Mouse (Mus musculus) liver, embryonic 16.5 days (tissue): ENCODE measurements around the gene Eps8l2. TPM values are rescaled to one million over a fixed set of nuclear protein-coding genes. Genes with fewer than 3 reads are reported as not detected.

Experiments used
- ATAC-seq: fragments of 200-750 bp; cut with Nextera tagmentation; 2 replicates; pipeline ENCODE4 v1.8.0; 2017; ENCODE audit warnings: low read depth, mild to moderate bottlenecking, moderate number of reproducible peaks, moderate library complexity
- H3K27ac ChIP-seq: fragments of 300-500 bp; sonication (generic); 2 replicates; pipeline ENCODE4 v1.5.1; 2014; ENCODE audit warnings: mild to moderate bottlenecking, low read length
- H3K27me3 ChIP-seq: fragments of 300-500 bp; sonication (generic); 2 replicates; pipeline ENCODE4 v1.6.1; 2014; ENCODE audit warnings: low read depth, low read length, mixed read lengths; ENCODE audit not compliant: control insufficient read depth, insufficient read depth
- H3K36me3 ChIP-seq: fragments of 300-500 bp; sonication (generic); 2 replicates; pipeline ENCODE4 v1.6.1; 2014; ENCODE audit warnings: mild to moderate bottlenecking; ENCODE audit not compliant: control insufficient read depth, insufficient read depth
- H3K4me1 ChIP-seq: fragments of 300-500 bp; sonication (generic); 2 replicates; pipeline ENCODE4 v1.6.1; 2014; ENCODE audit warnings: low read depth, low read length, mixed read lengths; ENCODE audit not compliant: control insufficient read depth
- H3K4me2 ChIP-seq: fragments of 300-500 bp; sonication (generic); 2 replicates; pipeline ENCODE4 v1.6.1; 2014; ENCODE audit warnings: low read depth, low read length, mixed read lengths
- H3K4me3 ChIP-seq: fragments of 300-500 bp; sonication (generic); 2 replicates; pipeline ENCODE4 v1.5.1; 2014; ENCODE audit warnings: low read depth, mild to moderate bottlenecking, low read length
- H3K9ac ChIP-seq: fragments of 300-500 bp; sonication (generic); 2 replicates; pipeline ENCODE4 v1.6.1; 2014; ENCODE audit warnings: low read depth, low read length
- H3K9me3 ChIP-seq: fragments of 300-500 bp; sonication (generic); replicated peaks from 2 replicates; pipeline ENCODE4 v1.6.1; 2016; ENCODE audit warnings: low read length; ENCODE audit not compliant: control insufficient read depth
- WGBS: fragments of 180-500 bp; shearing (Covaris S2); extraction: QIAGEN DNeasy Blood & Tissue Kit; methylation state at CpG from one replicate; pipeline ENCODE4 v1.1.7; 2014; ENCODE audit not compliant: insufficient replicate concordance; 5-methylcytosine and 5-hydroxymethylcytosine counted together
- polyA plus RNA-seq: library from polyadenylated mRNA; unstranded; fragments of >200 nt; fragmentation: Nextera tagmentation; extraction: Ambion mirVana; gene quantifications from 2 replicates; pipeline ENCODE4 v1.2.1, GENCODE M21; 2015

Gene Eps8l2
- polyA plus RNA-seq, 1 experiment from 2014 or later, result 34.0 TPM

GRCm38 (mm10) chr7:141408833-141409232 lies 70.2 kb downstream of the Eps8l2 start:
- peak overlapping the region; percentile 32; the same call in 1 of the 2 replicates for H3K9ac ChIP-seq
- H3K4me3 ChIP-seq, result no peak overlapping the region
- peak; percentile 51 for ATAC-seq
- no peak overlapping the region for H3K4me2 ChIP-seq
- H3K9me3 ChIP-seq, result no peaks in the 10 kb centered on the region
- 9% methylated on average over 11 of the region's 11 CpGs for WGBS
- peaks cover 10% of the 10 kb centered on the region for H3K36me3 ChIP-seq
- no peaks in the 10 kb centered on the region for H3K27me3 ChIP-seq
- H3K27ac ChIP-seq, result no peak overlapping the region
- H3K4me1 ChIP-seq, result peaks cover 15% of the 10 kb centered on the region

- no peak for ATAC-seq
- Histone ChIP-seq H3K9me3 (no peaks in the 10 kb centered on the region), H3K36me3 (peaks cover 10% of the 10 kb centered on the region), H3K4me3 (no peak overlapping the region), H3K9ac (no peak overlapping the region), H3K27me3 (no peaks in the 10 kb centered on the region), H3K4me1 (peaks cover 24% of the 10 kb centered on the region), H3K4me2 (no peak overlapping the region), H3K27ac (no peak overlapping the region)
- WGBS, result 73% methylated on average over 8 of the region's 8 CpGs
Observed at GRCm38 (mm10) chr7:141410631-141411030, 72.0 kb downstream of the Eps8l2 start.

GRCm38 (mm10) chr7:141411667-141412066 lies 73.0 kb downstream of the Eps8l2 start:
- Histone ChIP-seq H3K27me3 (no peaks in the 10 kb centered on the region), H3K4me1 (peaks cover 24% of the 10 kb centered on the region), H3K36me3 (peaks cover 10% of the 10 kb centered on the region), H3K4me3 (no peak overlapping the region), H3K9me3 (no peaks in the 10 kb centered on the region), H3K4me2 (no peak overlapping the region), H3K27ac (no peak overlapping the region), H3K9ac (no peak overlapping the region)
- no peak for ATAC-seq
- WGBS, result 81% methylated on average over 1 of the region's 1 CpGs

Other genes with a start within 250 kb of the Eps8l2 start
- 27.2 and 28.1 TPM in 2 replicates for gene Sigirr, start 238.3 kb upstream of the Eps8l2 start, polyA plus RNA-seq
- gene Ano9, start 221.1 kb upstream of the Eps8l2 start, polyA plus RNA-seq, result 1.5 and 3.8 TPM in 2 replicates
- gene Ptdss2, start 216.5 kb upstream of the Eps8l2 start, polyA plus RNA-seq, result 136 and 138 TPM in 2 replicates
- 70.1 and 71.7 TPM in 2 replicates for gene Rnh1, start 166.0 kb upstream of the Eps8l2 start, polyA plus RNA-seq
- gene Hras, start 144.9 kb upstream of the Eps8l2 start, polyA plus RNA-seq, result 35.3 and 40.1 TPM in 2 replicates
- gene Lrrc56, start 144.7 kb upstream of the Eps8l2 start, polyA plus RNA-seq, result 8.3 and 9.5 TPM in 2 replicates
- gene Lmntd2, start 124.8 kb upstream of the Eps8l2 start, polyA plus RNA-seq, result 0.80 and 0.84 TPM in 2 replicates
- 23.9 and 26.4 TPM in 2 replicates for gene Rassf7, start 123.0 kb upstream of the Eps8l2 start, polyA plus RNA-seq
- gene Phrf1, start 110.1 kb upstream of the Eps8l2 start, polyA plus RNA-seq, result 23.8 and 28.5 TPM in 2 replicates
- 7.7 and 8.2 TPM in 2 replicates for gene Irf7, start 72.4 kb upstream of the Eps8l2 start, polyA plus RNA-seq
- 0.42 and 1.6 TPM in 2 replicates for gene Cdhr5, start 62.1 kb upstream of the Eps8l2 start, polyA plus RNA-seq
- gene Sct, start 59.7 kb upstream of the Eps8l2 start, polyA plus RNA-seq, result 1.4 TPM in 1 of 2 replicates, not detected in the other
- not detected in 2 replicates for gene Drd4, start 46.9 kb upstream of the Eps8l2 start, polyA plus RNA-seq
- 11.6 and 13.6 TPM in 2 replicates for gene Deaf1, start 11.2 kb upstream of the Eps8l2 start, polyA plus RNA-seq
- 13.9 and 16.7 TPM in 2 replicates for gene Tmem80, start 11.1 kb upstream of the Eps8l2 start, polyA plus RNA-seq
- 373 and 397 TPM in 2 replicates for gene Taldo1, start 53.3 kb downstream of the Eps8l2 start, polyA plus RNA-seq
- 13.5 and 14.3 TPM in 2 replicates for gene Gatd1, start 75.3 kb downstream of the Eps8l2 start, polyA plus RNA-seq
- gene Cend1, start 90.6 kb downstream of the Eps8l2 start, polyA plus RNA-seq, result not detected in 2 replicates
- 18.7 and 20.7 TPM in 2 replicates for gene Slc25a22, start 99.0 kb downstream of the Eps8l2 start, polyA plus RNA-seq
- 8.8 and 9.7 TPM in 2 replicates for gene Pidd1, start 105.1 kb downstream of the Eps8l2 start, polyA plus RNA-seq
- 644 and 698 TPM in 2 replicates for gene Rplp2, start 108.5 kb downstream of the Eps8l2 start, polyA plus RNA-seq
- 14.9 and 15.5 TPM in 2 replicates for gene Pnpla2, start 116.3 kb downstream of the Eps8l2 start, polyA plus RNA-seq
- 3.7 and 4.8 TPM in 2 replicates for gene Cracr2b, start 122.2 kb downstream of the Eps8l2 start, polyA plus RNA-seq
- 5.3 and 6.9 TPM in 2 replicates for gene Cd151, start 128.5 kb downstream of the Eps8l2 start, polyA plus RNA-seq
- gene Polr2l, start 136.3 kb downstream of the Eps8l2 start, polyA plus RNA-seq, result 36.4 and 39.2 TPM in 2 replicates
- 46.1 and 47.2 TPM in 2 replicates for gene Tspan4, start 136.4 kb downstream of the Eps8l2 start, polyA plus RNA-seq
- 25.3 and 26.6 TPM in 2 replicates for gene Chid1, start 201.0 kb downstream of the Eps8l2 start, polyA plus RNA-seq
- gene Ap2a2, start 223.3 kb downstream of the Eps8l2 start, polyA plus RNA-seq, result 66.7 and 70.7 TPM in 2 replicates